Mouse (Mus musculus) stomach, embryonic 16.5 days (tissue): ENCODE data around the gene Fam178b. TPM values are rescaled to one million over a fixed set of nuclear protein-coding genes. Genes with fewer than 3 reads are reported as not detected.

Source experiments
- ATAC-seq: fragments of 200-750 bp; cut with Nextera tagmentation; 2 replicates; pipeline ENCODE4 v1.8.0; 2017; ENCODE audit warnings: moderate number of reproducible peaks, moderate TSS enrichment; ENCODE audit not compliant: insufficient read depth, low FRiP score
- H3K27ac ChIP-seq: fragments of 300-500 bp; sonication (generic); 2 replicates; pipeline ENCODE4 v1.5.1; 2014; ENCODE audit warnings: low read length
- H3K27me3 ChIP-seq: fragments of 300-500 bp; sonication (generic); 2 replicates; pipeline ENCODE4 v1.6.1; 2014; ENCODE audit warnings: low read length, control low read depth, mixed read lengths; ENCODE audit not compliant: control insufficient read depth, insufficient read depth
- H3K36me3 ChIP-seq: fragments of 300-500 bp; sonication (generic); 2 replicates; pipeline ENCODE4 v1.6.1; 2014; ENCODE audit warnings: low read length; ENCODE audit not compliant: control insufficient read depth, insufficient read depth
- H3K4me1 ChIP-seq: fragments of 300-500 bp; sonication (generic); 2 replicates; pipeline ENCODE4 v1.6.1; 2014; ENCODE audit warnings: low read length, control low read depth, mixed read lengths; ENCODE audit not compliant: control insufficient read depth, insufficient read depth
- H3K4me2 ChIP-seq: fragments of 300-500 bp; sonication (generic); 2 replicates; pipeline ENCODE4 v1.6.1; 2014; ENCODE audit warnings: low read depth, low read length, mixed read lengths
- H3K4me3 ChIP-seq: fragments of 300-500 bp; sonication (generic); replicated peaks from 2 replicates; pipeline ENCODE4 v1.5.1; 2014; ENCODE audit warnings: mild to moderate bottlenecking, low read length
- H3K9ac ChIP-seq: fragments of 300-500 bp; sonication (generic); 2 replicates; pipeline ENCODE4 v1.6.1; 2014; ENCODE audit warnings: low read length
- H3K9me3 ChIP-seq: fragments of 300-500 bp; sonication (generic); replicated peaks from 2 replicates; pipeline ENCODE4 v1.6.1; 2016; ENCODE audit warnings: low read length, control low read depth; ENCODE audit not compliant: control insufficient read depth
- WGBS: fragments of 180-500 bp; shearing (Covaris S2); extraction: QIAGEN DNeasy Blood & Tissue Kit; methylation state at CpG from one replicate; pipeline ENCODE4 v1.1.7; 2014; 5-methylcytosine and 5-hydroxymethylcytosine counted together
- polyA plus RNA-seq: library from polyadenylated mRNA; unstranded; fragments of >200 nt; fragmentation: Nextera tagmentation; extraction: Ambion mirVana; gene quantifications from 2 replicates; pipeline ENCODE4 v1.2.1, GENCODE M21; 2015

Fam178b gene
- polyA plus RNA-seq, 1 experiment from 2014 or later: 0.50 TPM

GRCm38 (mm10) chr1:36589486-36589885, 93.5 kb downstream of the Fam178b start:
- H3K4me2 ChIP-seq: no peak overlapping the region
- no peak overlapping the region for H3K4me3 ChIP-seq
- H3K4me1 ChIP-seq: peaks cover 34% of the 10 kb centered on the region
- peak overlapping the region; percentile 70 for H3K27ac ChIP-seq
- peak; percentile 65 for ATAC-seq
- no peaks in the 10 kb centered on the region for H3K9me3 ChIP-seq
- WGBS: 44% methylated on average over 6 of the region's 6 CpGs
- H3K27me3 ChIP-seq: no peaks in the 10 kb centered on the region
- no peaks in the 10 kb centered on the region for H3K36me3 ChIP-seq
- peak overlapping the region; percentile 24 for H3K9ac ChIP-seq

- Histone ChIP-seq H3K36me3 (no peaks in the 10 kb centered on the region), H3K27me3 (no peaks in the 10 kb centered on the region), H3K4me2 (peak overlapping the region; percentile 11; the same call in 1 of the 2 replicates), H3K9me3 (no peaks in the 10 kb centered on the region), H3K27ac (peak overlapping the region; percentile 70), H3K9ac (peak overlapping the region; percentile 24), H3K4me1 (peaks cover 41% of the 10 kb centered on the region), H3K4me3 (no peak overlapping the region)
- ATAC-seq: peak; percentile 75
- 44% methylated on average over 13 of the region's 13 CpGs for WGBS
These were observed 94.2 kb downstream of the Fam178b start for GRCm38 (mm10) chr1:36588476-36589450.

- WGBS: 84% methylated on average over 6 of the region's 6 CpGs
- H3K27me3 ChIP-seq: no peaks in the 10 kb centered on the region
- H3K36me3 ChIP-seq: no peaks in the 10 kb centered on the region
- H3K4me1 ChIP-seq: peaks cover 45% of the 10 kb centered on the region
- H3K9ac ChIP-seq: no peak overlapping the region
- ATAC-seq: no peak
- no peak overlapping the region for H3K4me3 ChIP-seq
- peak overlapping the region; percentile 70 for H3K27ac ChIP-seq
- H3K4me2 ChIP-seq: no peak overlapping the region
- no peaks in the 10 kb centered on the region for H3K9me3 ChIP-seq
These were observed 95.1 kb downstream of the Fam178b start for GRCm38 (mm10) chr1:36587860-36588259.

- Histone ChIP-seq H3K36me3 (no peaks in the 10 kb centered on the region), H3K27ac (no peak overlapping the region), H3K9me3 (no peaks in the 10 kb centered on the region), H3K27me3 (no peaks in the 10 kb centered on the region), H3K9ac (no peak overlapping the region), H3K4me3 (no peak overlapping the region), H3K4me1 (peaks cover 50% of the 10 kb centered on the region), H3K4me2 (no peak overlapping the region)
- ATAC-seq: no peak
- WGBS: 41% methylated on average over 4 of the region's 4 CpGs
These were observed 96.7 kb downstream of the Fam178b start for GRCm38 (mm10) chr1:36586288-36586687.

- H3K4me1 ChIP-seq: peaks cover 47% of the 10 kb centered on the region
- no peaks in the 10 kb centered on the region for H3K36me3 ChIP-seq
- WGBS: 67% methylated on average over 8 of the region's 8 CpGs
- H3K9me3 ChIP-seq: no peaks in the 10 kb centered on the region
- no peak overlapping the region for H3K4me3 ChIP-seq
- H3K27ac ChIP-seq: peak overlapping the region; percentile 9; the same call in 1 of the 2 replicates
- H3K27me3 ChIP-seq: no peaks in the 10 kb centered on the region
- 0 out of 2 replicates have a peak overlapping the region, but pooled peaks have one; percentile 25 for H3K9ac ChIP-seq
- no peak overlapping the region for H3K4me2 ChIP-seq
- no peak for ATAC-seq
These were observed 99.4 kb downstream of the Fam178b start for GRCm38 (mm10) chr1:36583408-36584116.

GRCm38 (mm10) chr1:36582211-36582610, 100.8 kb downstream of the Fam178b start:
- Histone ChIP-seq H3K27ac (0 out of 2 replicates have a peak overlapping the region, but pooled peaks have one; percentile 98), H3K27me3 (no peaks in the 10 kb centered on the region), H3K4me2 (no peak overlapping the region), H3K36me3 (no peaks in the 10 kb centered on the region), H3K9me3 (no peaks in the 10 kb centered on the region), H3K4me1 (peaks cover 37% of the 10 kb centered on the region), H3K4me3 (no peak overlapping the region), H3K9ac (no peak overlapping the region)
- WGBS: 75% methylated on average over 8 of the region's 8 CpGs
- ATAC-seq: no peak

- peak overlapping the region; percentile 68 for H3K9ac ChIP-seq
- no peaks in the 10 kb centered on the region for H3K9me3 ChIP-seq
- no peak for ATAC-seq
- no peaks in the 10 kb centered on the region for H3K36me3 ChIP-seq
- 72% methylated on average over 5 of the region's 5 CpGs for WGBS
- H3K4me2 ChIP-seq: 0 out of 2 replicates have a peak overlapping the region, but pooled peaks have one; percentile 39
- peak overlapping the region; percentile 98 for H3K27ac ChIP-seq
- H3K4me1 ChIP-seq: peaks cover 42% of the 10 kb centered on the region
- no peaks in the 10 kb centered on the region for H3K27me3 ChIP-seq
- no peak overlapping the region for H3K4me3 ChIP-seq
These were observed 101.7 kb downstream of the Fam178b start for GRCm38 (mm10) chr1:36581260-36581659.

GRCm38 (mm10) chr1:36580384-36581207, 102.4 kb downstream of the Fam178b start:
- H3K9ac ChIP-seq: peak overlapping the region; percentile 68
- WGBS: 3% methylated on average over 17 of the region's 17 CpGs
- H3K4me1 ChIP-seq: peaks cover 47% of the 10 kb centered on the region

More at GRCm38 (mm10) chr1:36580384-36581207, 102.4 kb downstream of the Fam178b start:
- H3K36me3 ChIP-seq: no peaks in the 10 kb centered on the region
- H3K27ac ChIP-seq: peak overlapping the region; percentile 98
- H3K9me3 ChIP-seq: no peaks in the 10 kb centered on the region
- no peaks in the 10 kb centered on the region for H3K27me3 ChIP-seq
- H3K4me2 ChIP-seq: peak overlapping the region; percentile 39
- ATAC-seq: peak; percentile 93
- peak overlapping the region; percentile 27 for H3K4me3 ChIP-seq
